Mouse (Mus musculus) neural tube, embryonic 15.5 days (tissue): ENCODE measurements at regions not wholly inside any gene's neighbourhood (a gene's known extent, or its start where the extent isn't known, plus 50 kb on each side); places are given as distances from the start of the nearest gene placed in this dataset.

Experiments used
- ATAC-seq: fragments of 200-750 bp; cut with Nextera tagmentation; 2 replicates; pipeline ENCODE4 v1.8.0; 2017; ENCODE audit warnings: mild to moderate bottlenecking, moderate TSS enrichment, moderate library complexity; ENCODE audit not compliant: low FRiP score
- H3K27ac ChIP-seq: fragments of 300-500 bp; sonication (generic); replicated peaks from 2 replicates; pipeline ENCODE4 v1.5.1; 2015; ENCODE audit warnings: mild to moderate bottlenecking, inconsistent platforms
- H3K27me3 ChIP-seq: fragments of 300-500 bp; sonication (generic); replicated peaks from 2 replicates; pipeline ENCODE4 v1.6.1; 2015; ENCODE audit warnings: inconsistent platforms
- H3K36me3 ChIP-seq: fragments of 300-500 bp; sonication (generic); 2 replicates; pipeline ENCODE4 v1.6.1; 2015; ENCODE audit warnings: inconsistent platforms
- H3K4me1 ChIP-seq: fragments of 300-500 bp; sonication (generic); 2 replicates; pipeline ENCODE4 v1.6.1; 2015; ENCODE audit warnings: inconsistent platforms
- H3K4me2 ChIP-seq: fragments of 300-500 bp; sonication (generic); 2 replicates; pipeline ENCODE4 v1.6.1; 2015; ENCODE audit warnings: inconsistent platforms, mild to moderate bottlenecking, moderate library complexity
- H3K4me3 ChIP-seq: fragments of 300-500 bp; sonication (generic); replicated peaks from 2 replicates; pipeline ENCODE4 v1.5.1; 2015; ENCODE audit warnings: mild to moderate bottlenecking, inconsistent platforms
- H3K9ac ChIP-seq: fragments of 300-500 bp; sonication (generic); replicated peaks from 2 replicates; pipeline ENCODE4 v1.6.1; 2015; ENCODE audit warnings: mild to moderate bottlenecking, inconsistent platforms
- H3K9me3 ChIP-seq: fragments of 300-500 bp; sonication (generic); replicated peaks from 2 replicates; pipeline ENCODE4 v1.6.1; 2016; ENCODE audit warnings: inconsistent platforms
- WGBS: fragments of 180-500 bp; shearing (Covaris S2); methylation state at CpG from one replicate; pipeline ENCODE4 v1.1.7; 2015; ENCODE audit warnings: mixed read lengths; 5-methylcytosine and 5-hydroxymethylcytosine counted together

- H3K27ac ChIP-seq = no peak overlapping the region
- no peak overlapping the region for H3K4me3 ChIP-seq
- no peaks in the 10 kb centered on the region for H3K27me3 ChIP-seq
- ATAC-seq = no peak
- H3K4me2 ChIP-seq = no peak overlapping the region
- no peak overlapping the region for H3K9ac ChIP-seq
- peaks cover 25% of the 10 kb centered on the region for H3K4me1 ChIP-seq
- peaks cover 8% of the 10 kb centered on the region; the same call in 1 of the 2 replicates for H3K9me3 ChIP-seq
- 92% methylated on average over 5 of the region's 5 CpGs for WGBS
- no peaks in the 10 kb centered on the region for H3K36me3 ChIP-seq
Observed at GRCm38 (mm10) chr13:60270526-60270925, 93.4 kb upstream of the Gas1 start.

DNA sequence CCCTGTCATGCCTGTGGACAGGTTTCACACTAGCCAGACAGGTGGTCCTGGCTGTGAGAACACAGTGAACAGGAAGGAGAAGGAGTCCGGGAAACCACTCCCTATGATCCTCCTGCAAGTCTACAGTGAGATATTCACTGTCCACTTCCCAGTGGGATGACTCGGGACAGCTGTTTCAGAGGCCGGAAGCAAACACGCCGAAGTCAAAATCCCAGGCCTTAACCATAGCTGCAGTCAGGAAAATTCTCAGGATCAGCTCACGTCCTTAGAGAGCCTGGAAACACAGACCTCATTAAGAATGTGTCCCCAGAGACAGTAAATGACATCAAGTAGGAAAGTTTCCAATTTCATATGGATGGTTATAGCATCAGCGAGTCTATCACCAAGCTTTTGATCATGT is 96.2 kb upstream of the Gas1 start:
- no peak overlapping the region for H3K4me2 ChIP-seq
- peaks cover 8% of the 10 kb centered on the region; the same call in 1 of the 2 replicates for H3K4me1 ChIP-seq
- no peaks in the 10 kb centered on the region for H3K27me3 ChIP-seq
- H3K9ac ChIP-seq = no peak overlapping the region
- peaks cover 8% of the 10 kb centered on the region; the same call in 1 of the 2 replicates for H3K9me3 ChIP-seq
- H3K36me3 ChIP-seq = no peaks in the 10 kb centered on the region
- ATAC-seq = no peak
- no peak overlapping the region for H3K27ac ChIP-seq
- H3K4me3 ChIP-seq = no peak overlapping the region
- 77% methylated on average over 7 of the region's 7 CpGs for WGBS

DNA sequence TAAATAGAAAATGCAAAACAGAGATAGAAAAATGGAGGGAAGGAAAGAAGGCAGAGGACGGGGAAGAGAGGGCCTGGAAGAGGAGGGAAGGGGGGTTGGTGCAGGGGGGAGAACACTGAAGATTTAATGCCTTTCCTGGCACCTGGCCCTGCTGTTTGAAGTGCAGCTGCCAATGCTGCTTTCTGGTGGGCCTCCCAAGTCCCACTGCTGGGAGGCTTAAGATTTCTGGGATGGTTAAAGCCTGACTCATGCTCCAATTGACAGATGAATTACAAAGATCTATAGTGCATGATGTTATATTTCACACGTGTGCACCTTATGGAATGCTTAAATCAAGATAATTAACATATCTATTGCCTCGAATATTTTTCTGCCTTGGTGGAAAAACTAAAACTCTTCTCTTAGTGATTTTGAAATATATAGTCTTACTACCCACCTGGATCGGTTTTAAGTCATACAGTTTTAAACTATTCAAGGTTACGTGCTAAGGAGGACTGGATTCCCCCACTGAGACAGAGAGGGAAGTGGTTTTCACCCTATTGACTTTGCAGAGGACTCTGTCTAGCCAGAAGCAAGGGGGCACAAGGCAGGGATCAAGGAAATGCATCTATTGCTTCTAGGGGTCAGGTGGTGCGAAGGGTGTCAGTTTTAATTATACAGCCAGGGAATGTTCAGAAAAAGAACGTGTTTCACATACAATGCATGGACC is 105.5 kb upstream of the Gas1 start:
- no peak for ATAC-seq
- WGBS = 57% methylated on average over 7 of the region's 7 CpGs
- Histone ChIP-seq H3K4me1 (no peaks in the 10 kb centered on the region), H3K4me2 (no peak overlapping the region), H3K36me3 (no peaks in the 10 kb centered on the region), H3K4me3 (no peak overlapping the region), H3K27me3 (no peaks in the 10 kb centered on the region), H3K9ac (no peak overlapping the region), H3K9me3 (no peaks in the 10 kb centered on the region), H3K27ac (no peak overlapping the region)

DNA sequence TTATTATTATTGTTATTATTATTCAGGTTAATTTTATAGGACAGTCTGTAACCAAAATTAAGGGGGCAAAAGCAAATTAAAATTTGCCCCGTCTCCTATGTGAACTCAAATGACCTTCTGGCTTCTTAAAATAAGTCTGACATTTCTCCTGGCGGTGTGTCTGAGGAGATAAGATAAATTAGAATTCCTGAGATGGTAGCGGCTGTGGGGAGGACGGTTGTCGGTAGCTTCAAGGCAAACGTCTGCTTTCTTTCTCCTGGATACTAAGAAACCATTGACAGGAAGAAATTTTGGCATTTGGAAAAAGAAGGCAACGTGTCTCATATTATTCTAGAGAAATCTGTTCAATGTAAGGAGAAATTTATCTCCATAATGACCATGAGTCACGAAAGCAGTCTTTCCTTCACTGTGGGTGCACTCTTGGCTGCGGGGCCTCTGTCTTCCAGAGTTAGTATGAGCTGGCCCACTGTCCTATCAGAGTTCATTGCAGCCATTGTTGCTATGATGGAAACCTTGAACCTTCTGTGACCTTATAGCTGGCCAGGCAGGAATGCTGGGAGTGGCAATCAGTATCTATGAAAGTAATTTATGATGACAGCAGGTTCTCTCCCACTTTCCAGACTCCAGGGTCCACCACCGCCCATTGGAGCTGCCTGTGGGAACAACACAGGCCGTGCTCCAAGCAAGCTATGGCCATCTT is 109.5 kb upstream of the Gas1 start:
- no peak for ATAC-seq
- Histone ChIP-seq H3K36me3 (no peaks in the 10 kb centered on the region), H3K4me2 (no peak overlapping the region), H3K4me3 (no peak overlapping the region), H3K4me1 (no peaks in the 10 kb centered on the region), H3K27me3 (no peaks in the 10 kb centered on the region), H3K9me3 (no peaks in the 10 kb centered on the region), H3K27ac (no peak overlapping the region), H3K9ac (no peak overlapping the region)
- WGBS = 78% methylated on average over 11 of the region's 11 CpGs

DNA sequence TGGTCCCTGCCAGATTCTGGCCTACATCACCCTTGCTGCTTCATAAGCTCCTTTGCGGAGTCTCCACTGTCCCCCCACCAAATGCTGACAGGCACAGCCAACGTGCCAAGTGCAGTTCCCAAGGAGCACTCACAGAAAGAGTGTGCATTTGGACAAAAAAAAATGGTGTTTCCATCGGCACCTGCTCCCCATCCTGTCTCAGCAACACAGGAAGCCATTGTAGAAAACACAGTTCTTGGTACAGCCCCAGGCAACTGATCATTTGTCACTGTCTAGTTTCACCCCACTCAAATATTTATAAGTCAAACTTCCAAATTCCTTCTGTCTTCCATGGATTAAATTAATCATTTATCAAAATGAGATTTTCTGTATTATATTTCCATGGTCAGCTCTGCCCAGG is 112.5 kb upstream of the Gas1 start:
- no peak overlapping the region for H3K4me3 ChIP-seq
- no peaks in the 10 kb centered on the region for H3K4me1 ChIP-seq
- H3K9me3 ChIP-seq = no peaks in the 10 kb centered on the region
- WGBS = 31% methylated on average over 3 of the region's 3 CpGs
- H3K9ac ChIP-seq = no peak overlapping the region
- H3K36me3 ChIP-seq = no peaks in the 10 kb centered on the region
- no peaks in the 10 kb centered on the region for H3K27me3 ChIP-seq
- H3K4me2 ChIP-seq = no peak overlapping the region
- ATAC-seq = no peak
- no peak overlapping the region for H3K27ac ChIP-seq

GRCm38 (mm10) chr13:60290820-60291219 is 113.7 kb upstream of the Gas1 start:
- Histone ChIP-seq H3K27ac (no peak overlapping the region), H3K27me3 (no peaks in the 10 kb centered on the region), H3K9ac (no peak overlapping the region), H3K9me3 (no peaks in the 10 kb centered on the region), H3K4me3 (no peak overlapping the region), H3K4me2 (no peak overlapping the region), H3K4me1 (no peaks in the 10 kb centered on the region), H3K36me3 (no peaks in the 10 kb centered on the region)
- WGBS = 83% methylated on average over 4 of the region's 4 CpGs
- ATAC-seq = no peak

GRCm38 (mm10) chr13:60291344-60291743 is 114.2 kb upstream of the Gas1 start:
- Histone ChIP-seq H3K36me3 (no peaks in the 10 kb centered on the region), H3K27ac (no peak overlapping the region), H3K9me3 (no peaks in the 10 kb centered on the region), H3K4me2 (no peak overlapping the region), H3K27me3 (no peaks in the 10 kb centered on the region), H3K4me1 (no peaks in the 10 kb centered on the region), H3K4me3 (no peak overlapping the region), H3K9ac (no peak overlapping the region)
- WGBS = 86% methylated on average over 3 of the region's 3 CpGs
- ATAC-seq = no peak

- H3K4me3 ChIP-seq = no peak overlapping the region
- H3K9ac ChIP-seq = no peak overlapping the region
- no peaks in the 10 kb centered on the region for H3K27me3 ChIP-seq
- H3K36me3 ChIP-seq = no peaks in the 10 kb centered on the region
- ATAC-seq = no peak
- H3K27ac ChIP-seq = no peak overlapping the region
- no peaks in the 10 kb centered on the region; the same call in 1 of the 2 replicates for H3K4me1 ChIP-seq
- H3K9me3 ChIP-seq = no peaks in the 10 kb centered on the region
- WGBS = 71% methylated on average over 13 of the region's 13 CpGs
- H3K4me2 ChIP-seq = no peak overlapping the region
Observed at GRCm38 (mm10) chr13:60296201-60296895, 119.2 kb upstream of the Gas1 start.

- Histone ChIP-seq H3K9me3 (no peaks in the 10 kb centered on the region), H3K4me2 (no peak overlapping the region), H3K27ac (no peak overlapping the region), H3K4me3 (no peak overlapping the region), H3K9ac (no peak overlapping the region), H3K4me1 (no peaks in the 10 kb centered on the region; the same call in 1 of the 2 replicates), H3K36me3 (no peaks in the 10 kb centered on the region), H3K27me3 (no peaks in the 10 kb centered on the region)
- 92% methylated on average over 6 of the region's 6 CpGs for WGBS
- no peak for ATAC-seq
Observed at GRCm38 (mm10) chr13:60296896-60297275, 119.7 kb upstream of the Gas1 start.

DNA sequence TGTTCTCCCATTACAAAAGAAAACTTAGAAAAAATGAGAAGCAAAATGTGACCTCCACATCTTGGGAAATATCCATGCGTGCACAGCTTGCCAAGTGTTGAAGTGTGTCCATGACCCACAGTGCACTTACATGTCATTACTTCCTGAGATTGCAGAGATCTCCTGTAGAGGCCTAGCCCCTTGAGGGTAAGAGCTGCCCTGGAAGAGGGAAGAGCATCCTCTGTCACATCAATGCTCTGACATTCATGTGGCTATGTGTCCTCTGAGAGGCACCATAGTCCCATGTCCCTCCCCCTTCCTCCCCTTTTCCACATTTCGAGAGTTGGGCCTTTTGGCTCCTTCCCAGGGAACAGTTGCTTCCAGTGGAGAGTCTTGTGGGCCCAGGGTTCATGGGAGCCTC is 121.4 kb upstream of the Gas1 start:
- no peaks in the 10 kb centered on the region for H3K27me3 ChIP-seq
- no peaks in the 10 kb centered on the region; the same call in 1 of the 2 replicates for H3K4me1 ChIP-seq
- 61% methylated on average over 2 of the region's 2 CpGs for WGBS
- no peak overlapping the region for H3K9ac ChIP-seq
- no peak for ATAC-seq
- no peaks in the 10 kb centered on the region for H3K36me3 ChIP-seq
- no peak overlapping the region for H3K4me2 ChIP-seq
- H3K4me3 ChIP-seq = no peak overlapping the region
- H3K27ac ChIP-seq = no peak overlapping the region
- H3K9me3 ChIP-seq = no peaks in the 10 kb centered on the region

DNA sequence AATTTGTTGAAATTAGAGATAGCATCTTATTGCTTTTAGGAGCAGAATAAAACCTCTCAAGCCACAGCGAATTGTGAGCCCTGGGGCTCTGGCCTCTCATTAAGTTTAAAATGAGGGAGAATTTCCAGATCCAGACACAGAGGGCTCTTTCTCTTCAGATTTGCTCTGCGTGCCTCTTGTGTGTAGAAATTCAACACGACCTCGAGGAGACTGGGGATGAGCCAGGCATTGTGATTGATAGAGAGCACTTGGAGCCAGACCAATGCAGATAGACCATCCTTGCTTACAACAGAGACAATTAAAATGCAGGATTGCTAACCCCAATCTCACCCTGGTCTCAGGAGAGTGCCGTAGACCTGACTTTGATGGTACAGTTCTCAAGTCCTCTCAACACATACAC is 121.9 kb upstream of the Gas1 start:
- Histone ChIP-seq H3K36me3 (no peaks in the 10 kb centered on the region), H3K9ac (no peak overlapping the region), H3K4me3 (no peak overlapping the region), H3K4me2 (no peak overlapping the region), H3K4me1 (no peaks in the 10 kb centered on the region; the same call in 1 of the 2 replicates), H3K27ac (no peak overlapping the region), H3K27me3 (no peaks in the 10 kb centered on the region), H3K9me3 (no peaks in the 10 kb centered on the region)
- 50% methylated on average over 5 of the region's 5 CpGs for WGBS
- ATAC-seq = no peak

DNA sequence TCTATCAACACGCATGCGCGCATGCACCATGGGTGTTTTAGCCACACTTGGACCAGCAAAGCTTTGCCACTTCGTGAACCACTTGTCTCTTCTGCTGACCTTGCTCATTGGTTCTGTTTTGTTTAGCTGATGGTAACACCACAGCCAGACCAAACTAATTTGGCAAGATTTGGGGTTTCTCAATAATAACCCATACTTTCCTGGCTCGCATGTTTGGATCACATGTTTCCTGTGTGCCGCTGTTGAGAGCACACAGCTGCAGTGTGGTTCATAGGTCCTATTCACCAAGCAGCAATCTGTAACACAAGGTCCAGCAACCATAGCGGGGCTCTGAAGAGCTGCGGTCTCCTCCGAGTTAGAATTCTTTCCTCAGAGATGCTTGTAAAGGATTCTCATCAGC is 126.4 kb upstream of the Gas1 start:
- Histone ChIP-seq H3K4me1 (peaks cover 5% of the 10 kb centered on the region), H3K4me2 (no peak overlapping the region), H3K27ac (no peak overlapping the region), H3K9me3 (no peaks in the 10 kb centered on the region), H3K36me3 (no peaks in the 10 kb centered on the region), H3K9ac (no peak overlapping the region), H3K27me3 (no peaks in the 10 kb centered on the region), H3K4me3 (no peak overlapping the region)
- 94% methylated on average over 9 of the region's 9 CpGs for WGBS
- ATAC-seq = no peak
